Mouse (Mus musculus) heart, postnatal 0 days (tissue): ENCODE measurements at regions not wholly inside any gene's neighbourhood (a gene's known extent, or its start where the extent isn't known, plus 50 kb on each side); places are given as distances from the start of the nearest gene placed in this dataset.

Experiments used
- CTCF ChIP-seq: IDR thresholded peaks from 2 replicates; pipeline ENCODE4 v1.5.1; 2016; ENCODE audit warnings: antibody characterized with exemption, control low read depth, low read depth
- EP300 ChIP-seq: IDR thresholded peaks from 2 replicates; pipeline ENCODE4 v1.6.1; 2016; ENCODE audit warnings: antibody characterized with exemption, low read depth

DNA sequence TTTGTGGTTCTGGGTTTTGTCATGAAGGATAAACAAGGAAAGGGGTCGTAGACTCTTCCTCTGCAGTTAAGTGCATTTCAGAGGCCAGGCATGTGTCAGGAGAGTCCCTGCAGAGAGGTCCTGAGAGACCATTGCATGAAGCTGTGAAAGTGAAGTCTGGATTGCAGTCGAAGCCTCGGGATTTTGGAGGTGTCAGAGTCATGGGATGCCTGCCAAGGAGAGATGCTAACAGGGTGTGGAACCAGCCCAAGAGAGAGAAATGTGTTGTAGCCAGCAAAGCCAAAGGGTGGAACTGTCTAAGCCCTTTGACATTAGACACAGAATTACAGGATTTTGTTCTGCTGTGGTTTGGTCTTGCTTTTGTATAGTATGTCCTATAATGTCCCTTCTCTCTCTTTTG is 164.7 kb upstream of the N4bp1 start:
- TF ChIP-seq CTCF: no peak
- TF ChIP-seq EP300: no peak
